Mouse (Mus musculus) urinary bladder, adult 2 months (tissue): ENCODE data around the gene Galnt10. TPM values are rescaled to one million over a fixed set of nuclear protein-coding genes. Genes with fewer than 3 reads are reported as not detected.

Experiments used
- DNase-seq: peaks from one replicate; pipeline ENCODE4 v3.0.0; 2022; ENCODE audit warnings: low spot score
- polyA plus RNA-seq: library from polyadenylated mRNA; depleted of rRNA; stranded (reverse); fragments of >200 nt; gene quantifications from 2 replicates; pipeline ENCODE4 v1.2.3, GENCODE M21; 2012

The Galnt10 gene
- polyA plus RNA-seq, 1 experiment, result 14.1 TPM

DNA sequence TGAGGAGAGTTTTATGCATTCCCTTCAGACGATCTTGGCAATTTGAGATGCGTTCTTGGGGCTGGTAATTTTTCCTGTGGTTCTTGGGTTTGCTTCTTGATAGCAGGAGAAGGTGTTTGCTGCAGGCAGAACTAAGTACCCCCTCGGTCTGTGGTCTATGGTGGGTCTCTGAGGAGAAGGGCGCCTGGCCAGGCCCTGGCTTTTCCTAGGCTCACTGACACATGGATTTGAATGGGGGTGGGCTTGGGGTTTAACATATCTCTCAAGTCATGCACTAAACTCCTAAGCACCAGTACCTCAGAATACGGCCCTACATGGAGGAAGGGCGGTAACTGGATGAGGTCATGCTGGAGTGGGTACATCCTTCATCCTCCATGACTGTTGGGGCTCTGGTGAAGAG, 13.5 kb downstream of the Galnt10 start:
- no peak for DNase-seq

- no peak for DNase-seq
Observed at GRCm38 (mm10) chr11:57660156-57660555, 14.9 kb downstream of the Galnt10 start.

GRCm38 (mm10) chr11:57660814-57661213, 15.6 kb downstream of the Galnt10 start:
- DNase-seq, result no peak

DNA sequence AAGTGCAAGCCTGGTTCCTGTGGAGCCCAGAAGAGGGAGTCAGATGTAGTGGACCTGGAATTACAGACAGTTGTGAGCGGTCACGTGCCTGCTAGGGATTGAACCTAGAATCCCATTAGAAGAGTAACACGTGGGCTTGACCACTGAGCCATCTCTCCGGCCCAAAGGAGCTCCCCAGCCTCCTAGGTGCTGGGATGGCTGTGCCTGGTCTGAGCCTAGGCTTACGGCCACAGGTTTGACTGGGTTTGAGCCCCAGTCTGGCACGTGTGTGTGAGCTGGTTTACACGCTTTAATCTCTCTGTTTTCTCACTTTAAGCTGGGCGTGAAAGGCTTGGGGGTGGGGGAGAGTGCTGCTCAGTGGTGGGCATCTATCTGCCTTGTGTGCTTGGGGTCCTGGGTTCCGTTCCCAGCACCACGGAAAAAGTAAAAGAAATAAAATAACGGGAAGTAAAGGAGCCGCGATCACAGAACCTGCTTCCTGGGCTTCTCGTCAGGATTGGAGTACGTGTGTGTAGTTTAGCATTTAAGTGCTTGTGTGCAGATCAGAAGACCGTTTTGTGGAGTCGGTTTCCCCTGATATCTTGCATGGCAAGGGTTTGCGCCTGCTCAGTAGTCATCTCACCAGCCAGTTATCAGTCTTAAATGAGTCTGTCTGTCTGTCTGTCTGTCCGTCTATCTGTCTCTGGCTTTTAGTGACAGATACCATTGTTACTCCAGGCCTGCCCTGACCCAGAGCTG, 16.4 kb downstream of the Galnt10 start:
- DNase-seq, result no peak

- DNase-seq, result no peak
Observed at GRCm38 (mm10) chr11:57662231-57662630, 17.0 kb downstream of the Galnt10 start.

DNA sequence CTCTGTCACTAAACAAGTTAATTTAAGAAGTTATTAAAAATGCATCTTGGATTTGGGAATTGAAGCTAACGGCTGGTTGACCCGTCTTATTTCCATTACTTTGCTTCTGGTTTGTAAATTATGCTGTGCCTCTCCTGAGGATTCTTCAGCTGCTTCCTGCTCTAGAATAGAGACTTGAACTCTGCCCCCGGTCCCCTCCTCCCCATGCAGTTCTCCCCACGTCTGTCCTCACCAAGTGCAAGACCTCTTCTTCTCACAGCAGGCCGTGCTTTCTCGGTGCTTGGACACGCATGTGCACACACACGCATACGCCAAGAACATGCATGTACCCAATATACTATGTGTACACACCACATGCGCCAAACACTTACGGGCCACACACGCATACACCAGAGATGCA, 18.0 kb downstream of the Galnt10 start:
- DNase-seq, result no peak

DNA sequence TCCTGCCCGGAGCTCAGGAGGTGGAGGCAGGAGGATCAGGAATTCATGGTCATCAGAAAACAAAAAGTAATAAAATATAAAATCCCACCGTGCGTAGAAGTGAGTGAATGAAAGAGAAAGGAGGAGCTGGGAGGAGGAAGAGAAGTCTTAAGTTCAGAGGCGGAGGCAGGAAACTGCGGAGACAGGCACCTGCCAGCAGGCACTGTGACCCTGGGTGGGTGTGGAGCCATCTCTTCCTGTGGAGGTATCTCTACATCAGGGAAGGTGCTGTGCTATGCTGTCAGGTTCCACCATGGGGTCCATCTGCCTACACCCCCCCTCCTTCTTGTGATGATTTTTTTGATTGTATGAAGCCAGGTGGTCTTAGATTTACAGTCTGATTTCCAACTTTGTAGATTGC, 19.5 kb downstream of the Galnt10 start:
- no peak for DNase-seq

- DNase-seq, result no peak
Observed at GRCm38 (mm10) chr11:57668271-57668670, 23.0 kb downstream of the Galnt10 start.

DNA sequence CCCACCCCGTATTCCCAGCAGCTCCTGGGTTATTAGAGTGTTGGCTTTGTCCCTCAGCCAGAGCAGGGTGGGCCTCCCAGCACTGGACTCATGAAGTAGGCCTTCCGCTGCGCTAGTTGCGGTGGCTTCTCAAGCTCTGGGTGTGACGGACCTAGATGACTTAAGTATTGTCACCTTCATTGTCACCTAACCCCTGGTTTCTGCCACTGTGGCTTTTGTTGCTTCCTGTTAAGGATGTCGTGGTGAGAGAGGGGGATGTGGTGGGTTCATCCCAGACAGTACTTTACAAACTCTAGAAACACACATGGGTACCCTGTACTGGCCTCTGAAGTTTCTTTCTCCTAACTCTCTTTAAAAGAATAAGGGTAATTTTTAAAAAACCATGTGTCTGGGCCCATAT, 24.3 kb downstream of the Galnt10 start:
- DNase-seq, result no peak

- DNase-seq, result no peak
Observed at GRCm38 (mm10) chr11:57671120-57671697, 26.0 kb downstream of the Galnt10 start.

- DNase-seq, result no peak
Observed at GRCm38 (mm10) chr11:57671797-57672196, 26.6 kb downstream of the Galnt10 start.

DNA sequence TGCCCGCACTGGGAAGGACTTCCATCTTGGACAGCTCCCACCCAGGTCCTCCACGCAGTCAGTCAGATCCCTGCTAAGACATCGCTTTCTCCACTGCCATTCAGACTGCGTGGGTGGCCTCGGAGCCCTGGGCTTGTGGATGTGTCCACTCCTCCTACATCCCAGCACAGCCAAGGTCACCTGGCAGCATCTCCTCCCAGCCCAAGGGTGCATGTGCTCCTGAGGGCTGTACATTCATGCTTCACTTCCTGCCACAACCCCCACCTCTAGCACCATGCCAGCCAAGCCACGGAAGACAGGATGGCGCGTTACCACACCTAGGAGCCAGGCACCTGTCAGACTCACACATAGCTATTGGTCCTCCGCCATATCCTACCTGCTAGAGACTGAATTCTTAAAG, 27.8 kb downstream of the Galnt10 start:
- no peak for DNase-seq

- DNase-seq, result no peak
Observed at GRCm38 (mm10) chr11:57673977-57674687, 28.9 kb downstream of the Galnt10 start.

DNA sequence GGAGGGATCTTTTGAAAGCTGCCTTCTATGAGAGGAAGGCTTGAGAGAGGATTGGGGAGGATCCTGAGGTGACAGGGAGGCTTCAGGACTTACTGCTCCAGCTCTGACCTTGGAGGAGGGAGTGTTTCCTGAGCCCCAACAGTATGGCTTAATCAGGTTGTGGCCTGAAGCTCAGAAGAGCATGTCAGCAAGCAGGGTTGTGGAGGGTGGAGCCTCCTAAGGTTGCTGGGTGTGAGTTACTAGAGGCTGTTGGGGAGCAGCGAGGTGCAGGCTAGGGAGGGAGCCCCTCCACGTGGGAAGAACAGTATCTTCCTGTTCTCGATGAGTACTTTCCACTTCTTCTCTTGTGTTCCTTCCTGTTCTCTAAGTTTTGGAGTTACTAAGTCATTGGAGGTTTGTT, 32.0 kb downstream of the Galnt10 start:
- no peak for DNase-seq

- no peak for DNase-seq
Observed at GRCm38 (mm10) chr11:57682589-57682988, 37.3 kb downstream of the Galnt10 start.

- DNase-seq, result no peak
Observed at GRCm38 (mm10) chr11:57683125-57683524, 37.9 kb downstream of the Galnt10 start.

GRCm38 (mm10) chr11:57683931-57684330, 38.7 kb downstream of the Galnt10 start:
- DNase-seq, result no peak

DNA sequence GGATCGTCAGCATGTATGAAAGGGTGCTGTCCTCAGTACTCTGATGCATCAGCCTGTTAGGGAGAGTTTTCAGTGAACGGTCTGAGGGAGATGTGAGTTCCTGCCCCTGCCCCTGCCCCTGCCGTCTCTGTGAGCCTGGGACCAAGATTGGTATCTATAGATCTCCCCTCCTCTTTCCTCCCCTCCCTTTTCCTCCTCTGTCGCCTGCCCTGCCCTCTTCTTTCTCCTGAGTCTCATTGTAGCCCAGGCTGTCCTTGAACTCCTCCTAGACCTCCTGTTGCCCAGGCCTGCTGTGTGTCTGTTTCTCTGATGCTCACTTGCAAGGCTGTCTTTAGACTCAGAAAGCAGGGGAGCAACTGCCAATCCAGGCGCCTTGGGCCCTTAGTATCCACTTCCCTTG, 39.6 kb downstream of the Galnt10 start:
- DNase-seq, result no peak

GRCm38 (mm10) chr11:57685689-57686454, 40.6 kb downstream of the Galnt10 start:
- no peak for DNase-seq

GRCm38 (mm10) chr11:57686797-57687196, 41.6 kb downstream of the Galnt10 start:
- DNase-seq, result no peak

GRCm38 (mm10) chr11:57687258-57687657, 42.0 kb downstream of the Galnt10 start:
- no peak for DNase-seq
